Mouse (Mus musculus) liver, adult 2 months (tissue): Measurements from ENCODE around the gene Bhlha9. TPM values are rescaled to one million over a fixed set of nuclear protein-coding genes. Genes with fewer than 3 reads are reported as not detected.

ENCODE experiments used
- DNase-seq: peaks from one replicate; pipeline ENCODE4 v3.0.0-alpha.2; 2011; ENCODE audit warnings: low read depth, low spot score; ENCODE audit errors: extremely low read depth
- H3K27ac ChIP-seq: fragments of 200-500 bp; replicated peaks from 2 replicates; pipeline ENCODE4 v1.5.1; 2012; ENCODE audit warnings: low read depth, mild to moderate bottlenecking, control low read depth, inconsistent platforms, low read length; ENCODE audit not compliant: insufficient read depth
- H3K27me3 ChIP-seq: fragments of 200-500 bp; 2 replicates; pipeline ENCODE4 v1.6.1; 2012; ENCODE audit warnings: mild to moderate bottlenecking, moderate library complexity, low read length, inconsistent platforms; ENCODE audit not compliant: control insufficient read depth, insufficient read depth
- H3K36me3 ChIP-seq: fragments of 200-500 bp; 2 replicates; pipeline ENCODE4 v1.6.1; 2012; ENCODE audit warnings: low read length, inconsistent platforms; ENCODE audit not compliant: control insufficient read depth, insufficient read depth
- H3K4me1 ChIP-seq: fragments of 200-500 bp; 2 replicates; pipeline ENCODE4 v1.6.1; 2011; ENCODE audit warnings: low read length; ENCODE audit not compliant: control insufficient read depth, insufficient read depth
- H3K4me3 ChIP-seq: fragments of 200-500 bp; 2 replicates; pipeline ENCODE4 v1.5.1; 2011; ENCODE audit warnings: low read depth, mild to moderate bottlenecking, control low read depth, low read length, moderate library complexity; ENCODE audit not compliant: insufficient read depth
- H3K79me2 ChIP-seq: fragments of 200-500 bp; 2 replicates; pipeline ENCODE4 v1.6.1; 2012; ENCODE audit warnings: inconsistent platforms, mild to moderate bottlenecking, low read length, moderate library complexity; ENCODE audit not compliant: control insufficient read depth, insufficient read depth
- H3K9ac ChIP-seq: fragments of 200-500 bp; 2 replicates; pipeline ENCODE4 v1.6.1; 2012; ENCODE audit warnings: low read depth, mild to moderate bottlenecking, control low read depth, inconsistent platforms, low read length
- CTCF ChIP-seq: fragments of 200-500 bp; IDR thresholded peaks from 2 replicates; pipeline ENCODE4 v1.5.1; 2011; ENCODE audit warnings: low read depth, low read length, control low read depth
- POLR2A ChIP-seq: fragments of 200-500 bp; IDR thresholded peaks from 2 replicates; pipeline ENCODE4 v1.6.1; 2011; ENCODE audit warnings: low read length, control low read depth; ENCODE audit not compliant: insufficient read depth; ENCODE audit errors: extremely low read depth
- WGBS: fragments of 180-500 bp; shearing (Covaris S2); methylation state at CpG from one replicate; pipeline ENCODE4 v1.1.7; 2018; 5-methylcytosine and 5-hydroxymethylcytosine counted together
- polyA plus RNA-seq: library from polyadenylated mRNA; depleted of rRNA; stranded (reverse); fragments of >200 nt; gene quantifications from 2 replicates; pipeline ENCODE4 v1.2.3, GENCODE M21; 2012
- total RNA-seq: library from RNA; depleted of rRNA; stranded (reverse); fragments of >200 nt; gene quantifications from 2 replicates; pipeline ENCODE4 v1.2.3, GENCODE M21; 2014

Bhlha9 gene
- total and polyA plus RNA-seq, 2 experiments = not detected

DNA sequence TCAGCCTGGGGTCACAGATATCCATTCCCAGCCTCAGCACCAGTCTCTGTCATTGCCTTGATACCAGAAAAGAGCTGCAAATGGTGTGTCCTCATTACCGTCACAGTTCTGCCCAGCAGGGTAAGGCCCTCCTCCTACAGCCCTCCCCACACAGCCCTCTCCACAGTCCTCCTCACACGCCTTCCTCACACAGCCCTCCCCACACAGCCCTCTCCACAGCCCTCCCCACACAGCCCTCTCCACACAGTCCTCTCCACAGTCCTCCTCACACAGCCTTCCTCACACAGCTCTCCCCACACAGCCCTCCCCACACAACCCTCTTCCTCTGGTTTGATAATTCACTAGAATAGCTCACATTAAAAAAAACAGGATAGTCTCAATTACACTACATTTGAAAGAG is 42.2 kb upstream of the Bhlha9 start:
- no peaks in the 10 kb centered on the region for H3K79me2 ChIP-seq
- no peak for TF ChIP-seq CTCF

DNA sequence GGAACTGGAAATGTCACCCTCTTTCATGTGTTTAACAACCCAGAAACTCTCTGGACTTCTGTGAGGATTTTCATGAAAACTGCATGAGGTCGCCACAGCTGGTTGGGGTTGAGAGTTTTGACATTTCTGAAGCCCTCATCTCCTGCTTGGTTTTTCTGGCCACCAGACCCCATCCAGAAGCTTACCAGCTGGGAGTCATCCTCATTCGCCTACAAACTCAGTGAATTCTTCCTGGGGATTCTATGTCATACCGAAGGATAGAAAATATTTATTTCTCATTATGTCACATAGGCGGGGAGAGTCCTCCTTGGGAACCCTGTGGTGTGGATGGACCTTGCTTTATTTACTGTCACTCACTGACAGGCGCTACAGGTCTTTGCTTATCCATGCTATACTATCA is 41.8 kb upstream of the Bhlha9 start:
- no peak for TF ChIP-seq POLR2A
- TF ChIP-seq CTCF = no peak
- no peak overlapping the region for H3K27ac ChIP-seq
- H3K4me3 ChIP-seq = no peak overlapping the region
- no peaks in the 10 kb centered on the region for H3K79me2 ChIP-seq
- H3K9ac ChIP-seq = no peak overlapping the region
- H3K36me3 ChIP-seq = no peaks in the 10 kb centered on the region
- H3K27me3 ChIP-seq = no peaks in the 10 kb centered on the region
- DNase-seq = no peak
- H3K4me1 ChIP-seq = no peaks in the 10 kb centered on the region
- 77% methylated on average over 5 of the region's 5 CpGs for WGBS

More for the DNA sequence above, 42.2 kb upstream of the Bhlha9 start:
- no peak for DNase-seq
- H3K27ac ChIP-seq = no peak overlapping the region
- H3K4me1 ChIP-seq = no peaks in the 10 kb centered on the region
- no peaks in the 10 kb centered on the region for H3K36me3 ChIP-seq
- no peak overlapping the region for H3K9ac ChIP-seq
- WGBS = 52% methylated on average over 2 of the region's 2 CpGs
- no peaks in the 10 kb centered on the region for H3K27me3 ChIP-seq
- no peak overlapping the region for H3K4me3 ChIP-seq

DNA sequence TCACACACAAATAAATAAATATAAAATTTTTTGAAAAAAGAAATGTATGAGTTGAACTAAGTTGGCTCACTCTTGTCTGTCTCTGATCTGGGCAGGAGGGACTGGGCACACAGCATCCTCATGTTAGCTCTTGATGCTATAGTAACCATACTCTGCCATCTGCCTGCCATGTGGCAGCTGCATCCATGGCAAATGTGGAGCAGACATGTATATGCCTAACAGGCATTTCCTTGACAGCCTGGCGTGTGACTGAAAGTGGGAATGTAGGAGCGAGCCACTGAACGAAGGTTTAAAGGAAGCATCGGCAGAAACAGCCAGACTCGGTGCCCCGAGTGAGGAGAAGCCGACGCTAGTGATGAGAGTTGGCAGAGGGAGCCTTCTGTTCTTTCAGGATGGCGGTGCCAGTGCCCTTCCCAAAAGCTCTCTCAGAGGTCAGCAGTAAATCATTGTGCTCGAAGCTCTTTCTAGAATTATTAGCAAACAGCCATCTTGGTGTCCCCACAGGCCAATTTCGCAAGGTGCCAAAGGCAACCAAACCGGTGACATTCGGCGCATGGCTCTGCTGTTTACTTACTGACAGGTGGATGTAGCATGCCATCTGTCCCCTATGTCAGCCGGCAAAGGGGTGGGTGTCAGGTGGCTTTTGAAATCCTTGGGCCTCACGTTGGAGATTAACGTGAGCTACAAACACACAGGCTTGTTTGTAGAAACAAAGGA is 32.8 kb upstream of the Bhlha9 start:
- H3K9ac ChIP-seq = no peak overlapping the region
- H3K4me1 ChIP-seq = no peaks in the 10 kb centered on the region
- 68% methylated on average over 17 of the region's 17 CpGs for WGBS
- H3K36me3 ChIP-seq = no peaks in the 10 kb centered on the region
- DNase-seq = no peak
- H3K27me3 ChIP-seq = no peaks in the 10 kb centered on the region
- no peak overlapping the region for H3K27ac ChIP-seq
- H3K79me2 ChIP-seq = no peaks in the 10 kb centered on the region
- H3K4me3 ChIP-seq = no peak overlapping the region
- TF ChIP-seq CTCF = no peak
- no peak for TF ChIP-seq POLR2A

GRCm38 (mm10) chr11:76640231-76640630 is 32.0 kb upstream of the Bhlha9 start:
- H3K9ac ChIP-seq = no peak overlapping the region
- H3K36me3 ChIP-seq = no peaks in the 10 kb centered on the region
- H3K4me3 ChIP-seq = no peak overlapping the region
- TF ChIP-seq CTCF (no peak), POLR2A (no peak)
- no peaks in the 10 kb centered on the region for H3K27me3 ChIP-seq
- no peak overlapping the region for H3K27ac ChIP-seq
- no peaks in the 10 kb centered on the region for H3K4me1 ChIP-seq
- no peaks in the 10 kb centered on the region for H3K79me2 ChIP-seq
- DNase-seq = no peak
- 75% methylated on average over 4 of the region's 4 CpGs for WGBS

- no peak for DNase-seq
- no peaks in the 10 kb centered on the region for H3K27me3 ChIP-seq
- no peaks in the 10 kb centered on the region for H3K79me2 ChIP-seq
- H3K4me3 ChIP-seq = no peak overlapping the region
- TF ChIP-seq POLR2A (no peak), CTCF (no peak)
- no peak overlapping the region for H3K9ac ChIP-seq
- no peak overlapping the region for H3K27ac ChIP-seq
- no peaks in the 10 kb centered on the region for H3K36me3 ChIP-seq
- WGBS = 89% methylated on average over 6 of the region's 6 CpGs
- H3K4me1 ChIP-seq = no peaks in the 10 kb centered on the region
These were observed 28.0 kb upstream of the Bhlha9 start for GRCm38 (mm10) chr11:76644257-76644656.

DNA sequence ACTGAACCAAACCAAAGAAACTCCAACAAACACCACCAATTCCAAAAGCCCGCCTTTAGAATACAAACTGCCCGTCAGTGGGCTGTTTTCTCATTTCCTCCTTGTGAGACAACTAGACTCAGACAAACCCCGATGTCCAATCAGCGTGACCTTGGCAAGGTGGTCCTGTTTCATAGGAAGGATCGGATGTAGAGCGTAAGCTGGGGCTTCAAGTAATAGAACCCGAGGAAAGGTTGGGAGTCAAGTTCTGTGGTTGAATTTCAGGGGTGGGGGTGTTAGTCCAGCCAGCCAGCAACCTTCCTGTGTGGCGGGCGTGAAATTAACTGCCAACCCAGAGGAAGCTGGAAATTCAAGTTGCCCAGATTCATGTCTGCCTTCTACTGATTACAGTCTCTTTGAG is 27.2 kb upstream of the Bhlha9 start:
- Histone ChIP-seq H3K27me3 (no peaks in the 10 kb centered on the region), H3K27ac (no peak overlapping the region), H3K9ac (no peak overlapping the region), H3K79me2 (no peaks in the 10 kb centered on the region), H3K36me3 (no peaks in the 10 kb centered on the region), H3K4me1 (no peaks in the 10 kb centered on the region), H3K4me3 (no peak overlapping the region)
- no peak for TF ChIP-seq CTCF
- TF ChIP-seq POLR2A = no peak
- DNase-seq = no peak
- WGBS = 78% methylated on average over 9 of the region's 9 CpGs
